25 mouse cellular contexts compared by ENCODE assay signal in the genomic region with DNA sequence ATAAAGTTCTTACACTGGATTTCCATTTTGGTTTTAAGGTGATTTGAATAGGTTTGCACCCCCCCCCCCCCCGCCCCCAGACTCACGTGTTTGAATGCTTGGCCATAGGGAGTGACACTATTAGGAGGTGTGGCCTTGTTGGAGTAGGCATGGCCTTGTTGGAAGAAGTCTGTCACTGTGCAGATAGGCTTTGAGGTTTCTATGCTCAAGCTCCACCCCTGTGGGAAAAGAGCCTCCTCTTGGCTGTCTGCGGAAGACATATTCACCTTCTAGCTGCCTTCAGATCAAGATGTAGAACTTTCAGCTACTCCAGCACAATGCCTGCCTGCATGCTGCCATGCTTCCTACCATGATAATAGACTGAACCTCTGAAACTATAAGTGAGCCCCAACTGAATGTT. TPM values are rescaled to one million over a fixed set of nuclear protein-coding genes. Genes with fewer than 3 reads are reported as not detected.
A peak's percentile ranks its signal among the peaks of the same experiment; 100 is the strongest.
DNase-seq lines count a peak whose midpoint lies in the region; ATAC-seq and TF ChIP-seq lines count a peak whose summit lies in the region.
"Had no signal": no experiment of that assay in that cellular context is flagged by ENCODE, and none has a peak within 500 bp of the region (broad histone marks: within the 10 kb centered on the region; RNA-seq: fewer than 3 reads in every experiment).

No protein-coding gene starts in this region.

- no peak overlapping the region for H3K27ac ChIP-seq in MEL (ENCODE audit: control insufficient read depth, low read depth, low read length)
- H3K27ac ChIP-seq in liver, embryonic 16.5 days (ENCODE audit: low read length) = no peak overlapping the region
- no peak overlapping the region for H3K27ac ChIP-seq in hindbrain, embryonic 11.5 days (ENCODE audit: low read depth, low read length)
- H3K27ac ChIP-seq in kidney, embryonic 14.5 days (ENCODE audit: low read depth, low read length) = no peak overlapping the region
- H3K27ac ChIP-seq in hindbrain, embryonic 13.5 days = no peak overlapping the region
- H3K27ac ChIP-seq: hindbrain, embryonic 15.5 days; kidney, embryonic 15.5 days; limb, embryonic 13.5 days; lung, embryonic 15.5 days had no signal

- TF ChIP-seq POLR2A in MEL (IDR thresholded peaks at IDR 0.05; ENCODE audit: control insufficient read depth in 1 of 2, insufficient read depth in 1 of 2, low read depth in 1 of 2, low read length in 2 of 2, poor library complexity in 1 of 2) = no peak

- no peak for TF ChIP-seq RAD21 in MEL (IDR thresholded peaks at IDR 0.05; ENCODE audit: low read depth, low read length)

- H3K9me3 ChIP-seq in MEL (replicated peaks; ENCODE audit: insufficient read depth, low read length) = no peaks in the 10 kb centered on the region
- H3K9me3 ChIP-seq in liver, embryonic 16.5 days (replicated peaks; ENCODE audit: control insufficient read depth, low read length) = no peaks in the 10 kb centered on the region
- no peaks in the 10 kb centered on the region for H3K9me3 ChIP-seq in hindbrain, embryonic 11.5 days (ENCODE audit: control insufficient read depth, low read length)
- no peaks in the 10 kb centered on the region for H3K9me3 ChIP-seq in kidney, embryonic 14.5 days (ENCODE audit: control insufficient read depth, low read length)
- no peaks in the 10 kb centered on the region for H3K9me3 ChIP-seq in hindbrain, embryonic 13.5 days
- H3K9me3 ChIP-seq: hindbrain, embryonic 15.5 days; kidney, embryonic 15.5 days; limb, embryonic 13.5 days; lung, embryonic 15.5 days had no signal

- H3K4me1 ChIP-seq in MEL (ENCODE audit: control insufficient read depth in 1 of 2, insufficient read depth in 2 of 2, low read length in 2 of 2) = peaks cover 9 to 21% of the 10 kb centered on the region in 2 experiments
- H3K4me1 ChIP-seq in liver, embryonic 16.5 days (ENCODE audit: control insufficient read depth, low read depth, low read length) = no peaks in the 10 kb centered on the region; the same call in 1 of the 2 replicates
- no peaks in the 10 kb centered on the region for H3K4me1 ChIP-seq in hindbrain, embryonic 11.5 days (replicated peaks; ENCODE audit: control insufficient read depth, insufficient read depth, low read length)
- H3K4me1 ChIP-seq in kidney, embryonic 14.5 days (ENCODE audit: control insufficient read depth, insufficient read depth, low read length) = no peaks in the 10 kb centered on the region
- H3K4me1 ChIP-seq in hindbrain, embryonic 13.5 days (replicated peaks) = 0 out of 2 replicates have a peak, but pooled peaks cover 5% of the 10 kb centered on the region
- H3K4me1 ChIP-seq: lung, embryonic 15.5 days had no signal

- WGBS in liver, embryonic 16.5 days (ENCODE audit: insufficient replicate concordance) = 14% methylated on average over 3 of the region's 3 CpGs
- 71% methylated on average over 3 of the region's 3 CpGs for WGBS in hindbrain, embryonic 11.5 days
- WGBS in kidney, embryonic 14.5 days = 66% methylated on average over 3 of the region's 3 CpGs
- 70% methylated on average over 3 of the region's 3 CpGs for WGBS in hindbrain, embryonic 13.5 days

- TF ChIP-seq CTCF in MEL (IDR thresholded peaks at IDR 0.05 in 2 of 3, conservative IDR thresholded peaks at IDR 0.05 in 1 of 3; ENCODE audit: control insufficient read depth in 1 of 3, insufficient read depth in 1 of 3, low read depth in 2 of 3, low read length in 3 of 3, poor library complexity in 1 of 3, severe bottlenecking in 1 of 3) = no peak

- no peak overlapping the region for H3K4me2 ChIP-seq in liver, embryonic 16.5 days (ENCODE audit: low read depth, low read length)
- H3K4me2 ChIP-seq in hindbrain, embryonic 11.5 days (replicated peaks; ENCODE audit: low read depth, low read length) = no peak overlapping the region
- no peak overlapping the region for H3K4me2 ChIP-seq in kidney, embryonic 14.5 days (replicated peaks; ENCODE audit: low read depth, low read length)
- no peak overlapping the region for H3K4me2 ChIP-seq in hindbrain, embryonic 13.5 days
- H3K4me2 ChIP-seq: hindbrain, embryonic 15.5 days; kidney, embryonic 15.5 days; limb, embryonic 13.5 days; lung, embryonic 15.5 days had no signal

- TF ChIP-seq EP300 in MEL (IDR thresholded peaks at IDR 0.05; ENCODE audit: low read depth in 1 of 2, low read length in 2 of 2) = no peak

- no peak overlapping the region for H3K4me3 ChIP-seq in MEL (ENCODE audit: control insufficient read depth in 1 of 2, insufficient read depth in 1 of 2, low read depth in 2 of 2, low read length in 2 of 2)
- no peak overlapping the region for H3K4me3 ChIP-seq in liver, embryonic 16.5 days (ENCODE audit: low read depth, low read length)
- no peak overlapping the region for H3K4me3 ChIP-seq in hindbrain, embryonic 11.5 days (ENCODE audit: low read depth, low read length)
- no peak overlapping the region for H3K4me3 ChIP-seq in kidney, embryonic 14.5 days (ENCODE audit: low read length)
- no peak overlapping the region for H3K4me3 ChIP-seq in hindbrain, embryonic 13.5 days
- H3K4me3 ChIP-seq: hindbrain, embryonic 15.5 days; kidney, embryonic 15.5 days; limb, embryonic 13.5 days; lung, embryonic 15.5 days had no signal

- peak; percentile 77 for ATAC-seq in liver, embryonic 16.5 days (ENCODE audit: low read depth)
- ATAC-seq in hindbrain, embryonic 11.5 days (ENCODE audit: low FRiP score) = no peak
- ATAC-seq in kidney, embryonic 14.5 days (ENCODE audit: low FRiP score, low TSS enrichment) = no peak
- no peak for ATAC-seq in hindbrain, embryonic 13.5 days (ENCODE audit: low FRiP score)
- ATAC-seq: forebrain, embryonic 14.5 days had no signal

- H3K36me3 ChIP-seq in MEL (ENCODE audit: control insufficient read depth in 1 of 2, insufficient read depth in 2 of 2, low read length in 2 of 2) = peaks cover 0 to 28% of the 10 kb centered on the region in 2 experiments; a peak in 2 of 4 replicates
- H3K36me3 ChIP-seq in liver, embryonic 16.5 days (ENCODE audit: control insufficient read depth, insufficient read depth) = no peaks in the 10 kb centered on the region
- no peaks in the 10 kb centered on the region for H3K36me3 ChIP-seq in hindbrain, embryonic 11.5 days (ENCODE audit: control insufficient read depth, insufficient read depth, low read length)
- H3K36me3 ChIP-seq in kidney, embryonic 14.5 days (ENCODE audit: control insufficient read depth, insufficient read depth, low read length) = no peaks in the 10 kb centered on the region
- H3K36me3 ChIP-seq in hindbrain, embryonic 13.5 days = no peaks in the 10 kb centered on the region
- H3K36me3 ChIP-seq: G1E; hindbrain, embryonic 15.5 days; kidney, embryonic 15.5 days; limb, embryonic 13.5 days; lung, embryonic 15.5 days had no signal

- DNase-seq in MEL (ENCODE audit: low read depth, low spot score) = peak; percentile 76
- peak; percentile 23 for DNase-seq in c-Kit-positive CD71-positive TER-119-positive erythroid progenitor cells, embryonic 14.5 days (ENCODE audit: low spot score)
- DNase-seq in liver = peak; percentile 49
- no peak for DNase-seq in hindbrain, embryonic 11.5 days (ENCODE audit: low spot score)
- no peak for DNase-seq in right cerebral cortex, postnatal 10 days (ENCODE audit: low spot score in 2 of 2)
- DNase-seq: adrenal gland, postnatal 36 days; cerebellum, adult 2 months; cerebellum, postnatal 36 days; kidney, postnatal 4 days; lung, postnatal 36 days; right cerebral cortex, postnatal 4 days had no signal

- H3K79me2 ChIP-seq in MEL (ENCODE audit: control insufficient read depth, insufficient read depth, low read length, poor library complexity) = no peaks in the 10 kb centered on the region

- no peaks in the 10 kb centered on the region for H3K27me3 ChIP-seq in MEL (ENCODE audit: control insufficient read depth in 1 of 2, insufficient read depth in 2 of 2, low read length in 2 of 2)
- H3K27me3 ChIP-seq in liver, embryonic 16.5 days (ENCODE audit: control insufficient read depth, insufficient read depth, low read depth, low read length) = no peaks in the 10 kb centered on the region
- H3K27me3 ChIP-seq in hindbrain, embryonic 11.5 days (ENCODE audit: control insufficient read depth, insufficient read depth, low read length) = no peaks in the 10 kb centered on the region
- no peaks in the 10 kb centered on the region for H3K27me3 ChIP-seq in kidney, embryonic 14.5 days (ENCODE audit: control insufficient read depth, insufficient read depth, low read length)
- no peaks in the 10 kb centered on the region for H3K27me3 ChIP-seq in hindbrain, embryonic 13.5 days
- H3K27me3 ChIP-seq: hindbrain, embryonic 15.5 days; kidney, embryonic 15.5 days; limb, embryonic 13.5 days; lung, embryonic 15.5 days had no signal

- H3K9ac ChIP-seq in MEL (ENCODE audit: control insufficient read depth, low read depth, low read length, poor library complexity, severe bottlenecking) = no peak overlapping the region
- no peak overlapping the region for H3K9ac ChIP-seq in liver, embryonic 16.5 days (ENCODE audit: low read depth, low read length)
- H3K9ac ChIP-seq in hindbrain, embryonic 11.5 days (ENCODE audit: low read depth, low read length) = no peak overlapping the region
- H3K9ac ChIP-seq in kidney, embryonic 14.5 days (ENCODE audit: low read depth, low read length) = no peak overlapping the region
- no peak overlapping the region for H3K9ac ChIP-seq in hindbrain, embryonic 13.5 days
- H3K9ac ChIP-seq: hindbrain, embryonic 15.5 days; kidney, embryonic 15.5 days; limb, embryonic 13.5 days; lung, embryonic 15.5 days had no signal

TF ChIP-seq in MEL, 35 proteins besides CTCF, POLR2A, EP300 and RAD21 (continues in another document):
- TF ChIP-seq ETS1 (IDR thresholded peaks at IDR 0.05; ENCODE audit: low read depth, low read length) (no peak), TBP (IDR thresholded peaks at IDR 0.05; ENCODE audit: low read depth, low read length) (no peak), MXI1 (IDR thresholded peaks at IDR 0.05; ENCODE audit: low read depth, low read length) (0 out of 2 replicates have a peak, but pooled peaks have one; percentile 18)

RNA-seq across cellular contexts. Expression of a gene that starts 49.3 kb away (rescaled TPM):
- not detected in 2 replicates for total RNA-seq in MEL (2012; rRNA removed)
- not detected for polyA plus RNA-seq in MEL (2012; ENCODE audit: insufficient read depth in 1 of 2, insufficient read length in 2 of 2, low read depth in 1 of 2, low replicate concordance in 2 of 2, missing spikeins in 1 of 2)
- 970 and 1,131 TPM in 2 replicates for polyA plus RNA-seq in liver, embryonic 16.5 days (2015; fragmentation: Nextera tagmentation; extraction: Ambion mirVana)
- polyA plus RNA-seq in hindbrain, embryonic 11.5 days (2014; fragmentation: Nextera tagmentation; extraction: Ambion mirVana) = 0.19 and 0.25 TPM in 2 replicates
- polyA plus RNA-seq in kidney, embryonic 14.5 days (2014; fragmentation: Nextera tagmentation; extraction: Ambion mirVana) = not detected in 2 replicates
- polyA plus RNA-seq in hindbrain, embryonic 13.5 days (2015; fragmentation: Nextera tagmentation; extraction: Ambion mirVana) = 0.14 and 0.66 TPM in 2 replicates
- total RNA-seq: G1E; granulocyte monocyte progenitor cell, adult 5-6 weeks; midbrain, postnatal 0 days had no signal
- polyA plus RNA-seq: forebrain, embryonic 14.5 days; G1E; heart, embryonic 14.5 days; intestine, embryonic 14.5 days; limb, embryonic 13.5 days; neural tube, embryonic 14.5 days had no signal

RNA-seq across cellular contexts. Expression of a gene that starts 49.9 kb away (rescaled TPM):
- 15.3 and 22.9 TPM in 2 replicates for total RNA-seq in MEL (2012; rRNA removed)
- polyA plus RNA-seq in MEL (2012; ENCODE audit: insufficient read depth in 1 of 2, insufficient read length in 2 of 2, low read depth in 1 of 2, low replicate concordance in 2 of 2, missing spikeins in 1 of 2) = 10 to 100 TPM; 19.9 to 30.9 TPM
- polyA plus RNA-seq in liver, embryonic 16.5 days (2015; fragmentation: Nextera tagmentation; extraction: Ambion mirVana) = 2.4 and 3.4 TPM in 2 replicates
- polyA plus RNA-seq in hindbrain, embryonic 11.5 days (2014; fragmentation: Nextera tagmentation; extraction: Ambion mirVana) = 4.1 and 6.0 TPM in 2 replicates
- 6.7 and 10.9 TPM in 2 replicates for polyA plus RNA-seq in kidney, embryonic 14.5 days (2014; fragmentation: Nextera tagmentation; extraction: Ambion mirVana)
- polyA plus RNA-seq in hindbrain, embryonic 13.5 days (2015; fragmentation: Nextera tagmentation; extraction: Ambion mirVana) = 7.1 and 7.7 TPM in 2 replicates
- polyA plus RNA-seq: G1E had no signal

Comparison
In these comparisons a context has a peak if more than half of its experiments do, and no peak if none do; other contexts are left out.
1. DNase-seq: peak in MEL (single experiment), c-Kit-positive CD71-positive TER-119-positive erythroid progenitor cells, embryonic 14.5 days (single experiment) and liver (single experiment); none in hindbrain, embryonic 11.5 days (single experiment) and right cerebral cortex, postnatal 10 days (0 of 2).
2. RNA of a gene that starts 49.3 kb away (polyA plus RNA-seq): 970 to 1,131 TPM in liver, embryonic 16.5 days; 0.19 to 0.25 TPM in hindbrain, embryonic 11.5 days, 0.14 to 0.66 TPM in hindbrain, embryonic 13.5 days, not detected in kidney, embryonic 14.5 days and not detected in MEL; every median in the first group is over 100 times any median in the second.